Mouse (Mus musculus): ENCODE results near the gene Gpr107. TPM values are rescaled to one million over a fixed set of nuclear protein-coding genes. Genes with fewer than 3 reads are reported as not detected.

The Gpr107 gene
- polyA plus RNA-seq, 1 experiment from 2014 or later = 17.3 TPM

DNA sequence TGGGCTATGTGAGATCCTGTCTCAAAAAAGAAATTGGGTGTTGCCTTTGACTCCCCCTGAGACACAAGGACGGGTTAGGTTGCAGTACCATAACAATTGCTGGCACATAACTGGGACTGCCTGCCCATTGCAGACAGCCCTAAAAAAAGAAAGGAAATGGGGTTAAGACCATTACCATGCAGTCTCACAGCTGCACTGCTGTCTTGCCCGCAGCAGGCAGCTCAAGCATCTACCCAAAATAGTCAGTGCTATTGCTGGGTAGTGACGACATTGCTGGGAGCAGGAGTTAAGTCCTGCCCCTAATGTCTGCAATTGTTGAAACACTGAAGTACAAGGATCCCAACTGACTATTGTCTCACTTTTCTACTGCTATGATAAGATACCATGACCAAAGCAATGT, 37.5 kb downstream of the Gpr107 start:
- no peak overlapping the region for H3K4me2 ChIP-seq
- no peak overlapping the region for H3K27ac ChIP-seq (ENCODE audit: low read depth, low read length)
- no peaks in the 10 kb centered on the region for H3K9me3 ChIP-seq (ENCODE audit: control insufficient read depth, low read length)
- H3K4me3 ChIP-seq (ENCODE audit: low read depth, low read length) = no peak overlapping the region
- H3K4me1 ChIP-seq (replicated peaks; ENCODE audit: control insufficient read depth, insufficient read depth, low read length) = no peaks in the 10 kb centered on the region
- H3K9ac ChIP-seq (ENCODE audit: low read depth, low read length) = no peak overlapping the region
- 90% methylated on average over 3 of the region's 3 CpGs for WGBS
- ATAC-seq (replicated peaks; ENCODE audit: low FRiP score) (no peak), DNase-seq (ENCODE audit: low spot score) (no peak)
- H3K36me3 ChIP-seq (ENCODE audit: control insufficient read depth, insufficient read depth, low read length) = peaks cover 41% of the 10 kb centered on the region
- H3K27me3 ChIP-seq (replicated peaks; ENCODE audit: control insufficient read depth, insufficient read depth, low read length) = no peaks in the 10 kb centered on the region

DNA sequence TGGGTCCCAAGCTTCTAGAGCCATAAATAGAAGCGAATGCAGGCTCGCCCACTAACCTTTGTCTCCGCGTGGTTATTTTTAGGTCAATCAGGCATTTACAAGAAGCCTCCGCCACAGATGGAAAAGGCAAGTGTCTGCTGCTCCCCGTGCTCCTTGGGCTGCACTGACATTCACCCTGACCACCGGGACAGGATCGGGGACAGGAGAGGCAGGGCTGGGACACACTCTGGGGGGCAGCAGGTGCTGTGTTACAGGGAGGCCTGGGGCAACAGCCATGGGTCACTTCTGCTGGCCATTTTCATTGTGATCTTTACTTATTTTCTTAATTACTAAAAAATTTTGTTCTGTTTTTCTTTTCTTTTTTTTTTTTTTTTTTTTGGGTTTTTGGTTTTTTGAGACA, 39.6 kb downstream of the Gpr107 start:
- no peak for DNase-seq (ENCODE audit: low spot score)
- 78% methylated on average over 8 of the region's 8 CpGs for WGBS
- no peak overlapping the region for H3K4me2 ChIP-seq
- no peaks in the 10 kb centered on the region for H3K27me3 ChIP-seq (replicated peaks; ENCODE audit: control insufficient read depth, insufficient read depth, low read length)
- H3K9ac ChIP-seq (ENCODE audit: low read depth, low read length) = no peak overlapping the region
- no peak overlapping the region for H3K4me3 ChIP-seq (ENCODE audit: low read depth, low read length)
- no peak for ATAC-seq (replicated peaks; ENCODE audit: low FRiP score)
- H3K36me3 ChIP-seq (ENCODE audit: control insufficient read depth, insufficient read depth, low read length) = peaks cover 33% of the 10 kb centered on the region
- H3K9me3 ChIP-seq (ENCODE audit: control insufficient read depth, low read length) = no peaks in the 10 kb centered on the region
- H3K4me1 ChIP-seq (replicated peaks; ENCODE audit: control insufficient read depth, insufficient read depth, low read length) = no peaks in the 10 kb centered on the region
- no peak overlapping the region for H3K27ac ChIP-seq (ENCODE audit: low read depth, low read length)

DNA sequence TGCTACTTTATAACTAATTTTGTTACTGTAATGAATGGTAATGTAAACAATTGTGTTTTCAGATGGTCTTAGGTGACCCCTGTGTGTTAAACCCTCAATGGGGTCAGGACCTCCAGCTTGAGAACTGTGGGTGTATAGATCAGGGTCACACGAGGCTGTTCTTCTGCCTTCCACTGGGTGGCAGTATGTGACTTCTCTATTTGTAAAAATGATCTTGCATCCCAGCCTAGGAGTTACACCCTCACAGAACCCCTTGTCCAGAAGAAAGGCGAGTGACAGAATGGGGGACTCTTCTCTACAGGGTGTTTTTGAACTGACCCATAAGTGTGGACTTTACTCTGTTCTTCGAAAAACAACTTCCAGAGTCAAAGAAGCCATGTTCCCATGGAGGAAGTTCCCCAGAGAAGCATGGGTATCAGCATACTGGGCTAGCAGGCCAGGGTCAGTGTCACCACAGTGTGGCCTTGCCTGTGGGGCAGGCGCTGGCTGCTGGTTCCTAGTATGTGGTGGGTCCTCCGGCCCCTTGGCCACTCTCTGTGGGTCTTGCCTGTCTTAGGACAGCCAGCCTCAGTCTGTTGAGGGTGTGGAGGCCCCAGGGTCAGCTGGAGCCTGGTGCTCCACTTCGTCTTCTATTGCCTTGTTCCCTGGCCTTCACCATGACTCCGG, 42.4 kb downstream of the Gpr107 start:
- WGBS = 66% methylated on average over 7 of the region's 7 CpGs
- Histone ChIP-seq H3K9ac (ENCODE audit: low read depth, low read length) (no peak overlapping the region), H3K4me3 (ENCODE audit: low read depth, low read length) (no peak overlapping the region), H3K27ac (ENCODE audit: low read depth, low read length) (no peak overlapping the region), H3K27me3 (replicated peaks; ENCODE audit: control insufficient read depth, insufficient read depth, low read length) (no peaks in the 10 kb centered on the region), H3K4me1 (replicated peaks; ENCODE audit: control insufficient read depth, insufficient read depth, low read length) (no peaks in the 10 kb centered on the region), H3K4me2 (no peak overlapping the region), H3K9me3 (ENCODE audit: control insufficient read depth, low read length) (no peaks in the 10 kb centered on the region), H3K36me3 (ENCODE audit: control insufficient read depth, insufficient read depth, low read length) (peaks cover 18% of the 10 kb centered on the region)
- ATAC-seq (replicated peaks; ENCODE audit: low FRiP score) (no peak), DNase-seq (ENCODE audit: low spot score) (no peak)

DNA sequence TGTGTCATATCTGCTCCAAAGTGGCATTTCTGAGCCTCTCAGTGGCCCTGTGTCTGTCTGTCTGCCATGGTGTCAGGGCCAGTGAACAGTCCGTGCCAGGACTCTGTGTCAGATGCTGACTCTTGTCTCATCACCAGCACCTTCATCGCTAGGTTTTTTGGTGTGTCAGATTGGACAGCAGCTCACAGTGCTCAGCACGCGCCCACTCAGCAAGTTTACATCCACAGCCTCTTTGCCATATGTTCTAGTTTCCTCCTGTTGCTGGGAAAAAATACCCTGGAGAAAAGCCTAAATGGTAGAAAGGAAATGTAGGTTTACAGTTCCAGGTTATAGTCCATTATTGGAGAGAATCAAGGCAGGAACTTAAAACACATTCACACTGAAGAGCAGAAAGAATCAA, 46.5 kb downstream of the Gpr107 start:
- H3K36me3 ChIP-seq (ENCODE audit: control insufficient read depth, insufficient read depth, low read length) = peaks cover 3% of the 10 kb centered on the region; the same call in 1 of the 2 replicates
- H3K4me2 ChIP-seq = no peak overlapping the region
- H3K9ac ChIP-seq (ENCODE audit: low read depth, low read length) = no peak overlapping the region
- ATAC-seq (replicated peaks; ENCODE audit: low FRiP score) (no peak), DNase-seq (ENCODE audit: low spot score) (no peak)
- H3K27me3 ChIP-seq (replicated peaks; ENCODE audit: control insufficient read depth, insufficient read depth, low read length) = no peaks in the 10 kb centered on the region
- no peaks in the 10 kb centered on the region for H3K9me3 ChIP-seq (ENCODE audit: control insufficient read depth, low read length)
- no peak overlapping the region for H3K4me3 ChIP-seq (ENCODE audit: low read depth, low read length)
- no peak overlapping the region for H3K27ac ChIP-seq (ENCODE audit: low read depth, low read length)
- 91% methylated on average over 4 of the region's 4 CpGs for WGBS
- peaks cover 5% of the 10 kb centered on the region for H3K4me1 ChIP-seq (replicated peaks; ENCODE audit: control insufficient read depth, insufficient read depth, low read length)

DNA sequence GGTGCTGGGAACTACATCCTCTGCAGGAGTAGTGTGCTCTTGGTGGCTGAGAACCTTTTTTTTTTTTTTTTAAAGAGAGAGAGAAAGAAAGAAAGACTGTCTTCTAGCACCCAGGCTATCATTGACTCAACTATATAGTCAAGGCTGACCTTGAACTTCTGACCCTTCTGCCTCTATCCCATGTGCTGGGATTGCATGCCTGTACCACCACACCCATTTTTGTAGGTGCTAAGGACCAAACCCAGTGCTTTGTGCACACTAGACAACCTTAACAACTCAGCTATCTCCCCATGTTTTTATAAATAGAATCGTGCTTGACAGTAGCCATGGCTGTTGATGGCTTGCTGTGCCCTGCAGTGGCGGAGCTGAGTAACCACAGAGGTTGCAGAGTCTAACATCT, 47.9 kb downstream of the Gpr107 start:
- peaks cover 3% of the 10 kb centered on the region; the same call in 1 of the 2 replicates for H3K36me3 ChIP-seq (ENCODE audit: control insufficient read depth, insufficient read depth, low read length)
- no peak overlapping the region for H3K27ac ChIP-seq (ENCODE audit: low read depth, low read length)
- no peak overlapping the region for H3K4me2 ChIP-seq
- 82% methylated on average over 2 of the region's 2 CpGs for WGBS
- peaks cover 5% of the 10 kb centered on the region for H3K4me1 ChIP-seq (replicated peaks; ENCODE audit: control insufficient read depth, insufficient read depth, low read length)
- no peak overlapping the region for H3K9ac ChIP-seq (ENCODE audit: low read depth, low read length)
- no peaks in the 10 kb centered on the region for H3K27me3 ChIP-seq (replicated peaks; ENCODE audit: control insufficient read depth, insufficient read depth, low read length)
- no peak overlapping the region for H3K4me3 ChIP-seq (ENCODE audit: low read depth, low read length)
- no peaks in the 10 kb centered on the region for H3K9me3 ChIP-seq (ENCODE audit: control insufficient read depth, low read length)
- DNase-seq (ENCODE audit: low spot score) = no peak
- ATAC-seq (replicated peaks; ENCODE audit: low FRiP score) = no peak

GRCm38 (mm10) chr2:31201851-31202250, 49.7 kb downstream of the Gpr107 start:
- Histone ChIP-seq H3K9ac (ENCODE audit: low read depth, low read length) (no peak overlapping the region), H3K27ac (ENCODE audit: low read depth, low read length) (0 out of 2 replicates have a peak overlapping the region, but pooled peaks have one; percentile 10), H3K27me3 (replicated peaks; ENCODE audit: control insufficient read depth, insufficient read depth, low read length) (no peaks in the 10 kb centered on the region), H3K9me3 (ENCODE audit: control insufficient read depth, low read length) (no peaks in the 10 kb centered on the region), H3K4me2 (no peak overlapping the region), H3K36me3 (ENCODE audit: control insufficient read depth, insufficient read depth, low read length) (peaks cover 3% of the 10 kb centered on the region; the same call in 1 of the 2 replicates), H3K4me1 (replicated peaks; ENCODE audit: control insufficient read depth, insufficient read depth, low read length) (peaks cover 5% of the 10 kb centered on the region), H3K4me3 (ENCODE audit: low read depth, low read length) (no peak overlapping the region)
- ATAC-seq (replicated peaks; ENCODE audit: low FRiP score) (peak; percentile 64), DNase-seq (ENCODE audit: low spot score) (no peak)
- 72% methylated on average over 7 of the region's 7 CpGs for WGBS

- Histone ChIP-seq H3K27ac (ENCODE audit: low read depth, low read length) (peak overlapping the region; percentile 1; the same call in 1 of the 2 replicates), H3K36me3 (ENCODE audit: control insufficient read depth, insufficient read depth, low read length) (peaks cover 3% of the 10 kb centered on the region; the same call in 1 of the 2 replicates), H3K4me1 (replicated peaks; ENCODE audit: control insufficient read depth, insufficient read depth, low read length) (peaks cover 5% of the 10 kb centered on the region), H3K27me3 (replicated peaks; ENCODE audit: control insufficient read depth, insufficient read depth, low read length) (no peaks in the 10 kb centered on the region), H3K9ac (ENCODE audit: low read depth, low read length) (no peak overlapping the region), H3K4me2 (no peak overlapping the region), H3K4me3 (ENCODE audit: low read depth, low read length) (no peak overlapping the region), H3K9me3 (ENCODE audit: control insufficient read depth, low read length) (no peaks in the 10 kb centered on the region)
- DNase-seq (ENCODE audit: low spot score) (no peak), ATAC-seq (replicated peaks; ENCODE audit: low FRiP score) (no peak)
- 47% methylated on average over 3 of the region's 3 CpGs for WGBS
These were observed 50.2 kb downstream of the Gpr107 start for GRCm38 (mm10) chr2:31202357-31202756.

DNA sequence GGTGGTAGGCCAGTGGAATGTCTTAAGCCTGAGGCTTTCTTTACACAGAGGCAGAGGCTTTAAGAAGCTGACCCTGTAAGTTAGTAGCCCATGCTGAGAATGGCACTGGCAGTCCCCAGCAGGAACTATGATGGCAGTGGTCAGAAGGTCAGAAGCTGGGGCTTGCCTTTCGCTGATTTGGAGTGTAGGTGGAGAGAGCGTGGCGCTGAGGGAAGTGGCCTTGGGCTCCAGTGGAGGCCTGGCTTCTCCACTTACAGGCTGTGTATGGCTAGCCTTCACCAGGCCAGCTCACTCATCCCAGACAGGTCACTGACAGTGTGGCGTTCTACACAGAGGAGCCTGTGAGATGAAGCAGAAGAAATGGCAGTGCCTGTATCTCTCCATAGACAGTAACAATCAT, 50.8 kb downstream of the Gpr107 start:
- DNase-seq (ENCODE audit: low spot score) (no peak), ATAC-seq (replicated peaks; ENCODE audit: low FRiP score) (no peak)
- Histone ChIP-seq H3K27ac (ENCODE audit: low read depth, low read length) (peak overlapping the region; percentile 1; the same call in 1 of the 2 replicates), H3K36me3 (ENCODE audit: control insufficient read depth, insufficient read depth, low read length) (peaks cover under 1% of the 10 kb centered on the region; the same call in 1 of the 2 replicates), H3K27me3 (replicated peaks; ENCODE audit: control insufficient read depth, insufficient read depth, low read length) (no peaks in the 10 kb centered on the region), H3K4me1 (replicated peaks; ENCODE audit: control insufficient read depth, insufficient read depth, low read length) (peaks cover 5% of the 10 kb centered on the region), H3K4me2 (no peak overlapping the region), H3K4me3 (ENCODE audit: low read depth, low read length) (no peak overlapping the region), H3K9me3 (ENCODE audit: control insufficient read depth, low read length) (no peaks in the 10 kb centered on the region), H3K9ac (ENCODE audit: low read depth, low read length) (no peak overlapping the region)
- WGBS = 77% methylated on average over 4 of the region's 4 CpGs

DNA sequence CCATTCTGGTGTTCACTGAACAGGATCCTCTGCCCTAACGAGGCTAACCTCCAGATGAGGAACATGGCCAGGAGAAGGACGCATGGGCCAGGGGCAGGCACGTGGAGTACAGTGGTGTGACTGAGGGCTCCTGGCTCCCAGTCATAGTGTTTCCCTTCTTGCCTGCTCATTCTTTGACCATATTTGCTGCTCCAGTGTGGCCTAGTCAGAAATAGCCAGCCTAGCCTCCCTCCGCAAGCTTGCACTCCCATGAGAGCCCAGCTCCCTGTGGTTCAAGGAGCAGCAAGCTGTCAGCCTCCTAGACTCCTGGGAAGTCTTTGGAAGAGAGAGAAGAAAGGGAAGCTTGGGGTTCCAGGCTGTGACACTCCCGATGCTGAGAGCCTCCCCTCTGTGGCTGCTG, 52.6 kb downstream of the Gpr107 start:
- Histone ChIP-seq H3K9me3 (ENCODE audit: control insufficient read depth, low read length) (no peaks in the 10 kb centered on the region), H3K4me2 (no peak overlapping the region), H3K4me1 (replicated peaks; ENCODE audit: control insufficient read depth, insufficient read depth, low read length) (peaks cover 5% of the 10 kb centered on the region), H3K27ac (ENCODE audit: low read depth, low read length) (no peak overlapping the region), H3K4me3 (ENCODE audit: low read depth, low read length) (no peak overlapping the region), H3K36me3 (ENCODE audit: control insufficient read depth, insufficient read depth, low read length) (no peaks in the 10 kb centered on the region; the same call in 1 of the 2 replicates), H3K27me3 (replicated peaks; ENCODE audit: control insufficient read depth, insufficient read depth, low read length) (no peaks in the 10 kb centered on the region), H3K9ac (ENCODE audit: low read depth, low read length) (no peak overlapping the region)
- 83% methylated on average over 5 of the region's 5 CpGs for WGBS
- no peak for DNase-seq (ENCODE audit: low spot score)
- no peak for ATAC-seq (replicated peaks; ENCODE audit: low FRiP score)
